Mouse (Mus musculus): ENCODE measurements around the gene Zfp658.
A peak's percentile ranks its signal among the peaks of the same experiment; 100 is the strongest.

Gene Zfp658

DNA sequence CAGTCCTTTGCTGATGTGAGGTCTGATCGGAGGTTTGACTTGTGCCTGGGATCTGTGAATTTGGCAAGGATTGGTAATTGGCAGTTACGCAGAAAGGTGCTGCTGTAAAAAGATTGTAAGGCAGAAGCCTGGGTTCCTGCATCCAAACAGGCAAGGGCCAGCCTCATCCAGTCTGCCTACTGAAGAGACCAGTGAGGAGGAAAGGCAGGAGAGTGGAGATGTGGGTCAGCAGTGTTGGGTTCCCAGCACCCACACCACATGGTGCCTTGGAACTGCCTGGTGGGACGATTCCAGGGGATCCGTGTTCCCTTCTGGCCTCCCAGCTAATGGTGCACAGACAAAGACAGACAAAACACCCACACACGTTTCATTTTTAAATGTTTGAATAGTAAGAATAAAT is 18.5 kb downstream of the Zfp658 start:
- DNase-seq (ENCODE audit: low spot score): peak; percentile 9

DNA sequence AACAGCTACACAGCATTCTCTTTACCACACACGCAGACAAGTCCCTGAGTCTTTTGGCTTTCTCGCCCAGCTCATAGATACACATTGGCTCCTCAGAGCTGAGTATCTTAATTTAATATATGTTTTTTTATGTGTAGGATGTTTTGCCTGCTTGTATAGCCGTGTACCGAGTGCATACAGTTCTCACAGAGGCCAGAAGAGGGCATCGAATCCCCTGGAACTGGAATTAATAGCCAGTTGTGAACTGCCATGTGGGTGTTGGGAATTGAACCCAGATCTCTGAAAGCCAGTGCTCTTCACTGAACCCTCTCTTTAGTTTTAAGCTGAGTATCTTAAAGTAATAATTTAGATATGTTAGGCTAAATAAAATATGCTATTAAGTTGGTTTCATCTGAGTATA is 22.7 kb downstream of the Zfp658 start:
- no peak for DNase-seq (ENCODE audit: low spot score)

DNA sequence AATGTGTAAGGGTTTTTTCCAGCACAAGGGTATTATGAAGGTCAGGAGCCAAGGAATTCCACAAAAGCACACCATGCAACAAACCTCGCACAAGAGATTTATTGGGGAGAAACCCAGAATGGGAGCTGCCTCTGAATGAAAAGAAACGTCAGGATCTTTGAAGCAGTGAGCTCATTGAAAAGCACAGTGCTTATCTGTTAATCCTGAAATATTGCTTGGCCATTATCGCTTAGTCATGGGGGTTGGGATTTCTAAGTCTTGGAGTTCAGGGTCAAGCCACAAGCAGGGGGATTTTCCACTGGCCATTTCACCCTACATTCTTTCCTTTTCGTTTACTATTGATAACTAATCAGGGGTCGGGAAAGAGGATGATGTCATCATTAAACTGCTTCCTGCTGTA is 39.8 kb downstream of the Zfp658 start:
- DNase-seq (ENCODE audit: low spot score): no peak

DNA sequence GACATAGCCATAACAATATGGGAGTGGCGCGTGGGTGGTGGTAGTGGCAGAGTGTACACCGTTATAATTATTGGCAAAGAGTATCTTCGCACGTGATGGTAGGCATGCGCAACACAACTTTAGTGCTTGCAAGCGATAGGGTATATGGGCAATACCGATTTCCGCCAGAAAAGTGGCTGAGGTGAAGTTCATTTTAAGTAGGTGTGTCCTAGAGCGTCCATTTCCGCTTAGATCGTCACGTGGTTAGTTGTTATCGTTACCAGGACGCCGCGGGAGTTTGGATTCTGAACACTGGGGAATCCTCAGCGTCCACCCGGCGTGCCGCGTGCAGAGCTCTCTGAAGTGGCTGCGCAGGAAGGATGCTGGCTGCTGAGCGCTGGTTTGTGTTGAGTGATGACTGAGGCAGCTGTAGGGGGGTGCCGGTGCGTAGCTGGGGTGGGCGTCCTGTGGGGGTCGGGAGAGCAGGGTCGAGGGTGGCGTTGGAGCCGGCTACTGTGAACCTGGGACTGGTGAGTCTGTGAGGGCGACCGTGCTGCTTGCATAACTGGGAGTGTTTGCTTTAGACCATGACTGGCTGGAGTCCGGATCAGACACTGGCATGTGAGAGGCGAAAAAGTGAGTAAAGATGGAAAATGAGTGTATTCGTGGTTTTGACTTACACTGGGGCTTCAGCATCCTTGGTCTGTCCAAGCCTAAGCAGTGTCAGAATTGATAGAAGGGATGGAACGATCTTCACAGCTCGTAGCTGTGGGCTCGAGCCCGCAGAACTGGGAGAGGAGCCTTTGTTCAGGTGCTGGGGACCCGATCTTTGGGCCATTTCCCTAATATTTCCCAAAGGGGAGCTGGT is 45.1 kb downstream of the Zfp658 start, which contains the start of gene Zfp819:
Gene Zfp819 (plus strand): TSS at position 274 of the 847 bp plus-strand sequence.
- no peak for DNase-seq (ENCODE audit: low spot score)

DNA sequence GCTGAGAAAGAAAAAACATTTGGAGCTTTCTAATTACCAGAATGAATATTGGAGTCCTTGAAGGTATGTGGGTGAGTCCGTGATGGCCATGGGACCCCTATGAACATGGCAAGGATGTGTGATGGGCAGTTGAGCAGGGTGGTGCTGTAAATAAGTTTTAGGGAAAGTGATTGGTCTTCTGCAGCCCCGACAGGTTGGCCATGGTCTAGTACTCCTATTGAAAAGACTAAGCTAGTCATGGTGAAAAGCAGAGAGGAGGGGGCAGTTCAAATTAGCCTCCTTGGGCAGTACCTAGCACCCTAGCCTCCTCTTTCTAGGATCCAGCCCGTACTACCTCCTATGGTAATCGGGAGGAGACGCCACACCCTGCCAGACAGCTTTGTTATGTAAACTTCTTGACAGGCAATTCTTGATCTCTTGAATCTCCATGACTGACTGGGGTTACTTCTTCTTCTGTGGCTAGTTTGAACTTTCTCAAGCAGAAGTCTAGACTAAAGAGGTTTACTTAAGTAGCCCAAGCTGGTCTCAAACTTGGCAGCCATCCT is 45.8 kb downstream of the Zfp658 start:
- no peak for DNase-seq (ENCODE audit: low spot score)

DNA sequence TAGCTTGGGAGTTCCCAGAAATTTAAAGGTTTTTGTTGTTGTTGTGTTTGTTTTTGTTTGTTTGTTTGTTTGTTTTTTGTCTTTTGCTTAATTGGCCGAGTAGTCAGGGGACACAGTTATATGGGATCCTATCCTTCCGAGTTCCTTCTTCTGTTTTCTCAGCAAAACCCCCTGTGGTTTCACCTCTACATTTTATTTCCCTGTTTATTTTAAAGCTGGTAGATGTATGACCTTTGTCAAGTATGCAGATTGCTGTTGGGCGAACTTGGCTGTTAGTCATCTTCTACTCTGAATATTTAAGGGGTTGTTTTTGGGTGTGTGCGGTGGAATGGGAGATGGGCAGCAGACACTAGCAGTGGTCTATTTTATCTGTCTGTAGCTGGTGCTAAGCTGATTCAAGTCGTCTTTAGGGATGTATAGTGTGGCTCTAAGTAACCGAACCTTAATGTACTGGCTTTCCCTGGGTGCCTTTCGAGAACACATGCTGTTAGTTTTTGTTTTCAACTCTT is 46.3 kb downstream of the Zfp658 start:
- no peak for DNase-seq (ENCODE audit: low spot score)

DNA sequence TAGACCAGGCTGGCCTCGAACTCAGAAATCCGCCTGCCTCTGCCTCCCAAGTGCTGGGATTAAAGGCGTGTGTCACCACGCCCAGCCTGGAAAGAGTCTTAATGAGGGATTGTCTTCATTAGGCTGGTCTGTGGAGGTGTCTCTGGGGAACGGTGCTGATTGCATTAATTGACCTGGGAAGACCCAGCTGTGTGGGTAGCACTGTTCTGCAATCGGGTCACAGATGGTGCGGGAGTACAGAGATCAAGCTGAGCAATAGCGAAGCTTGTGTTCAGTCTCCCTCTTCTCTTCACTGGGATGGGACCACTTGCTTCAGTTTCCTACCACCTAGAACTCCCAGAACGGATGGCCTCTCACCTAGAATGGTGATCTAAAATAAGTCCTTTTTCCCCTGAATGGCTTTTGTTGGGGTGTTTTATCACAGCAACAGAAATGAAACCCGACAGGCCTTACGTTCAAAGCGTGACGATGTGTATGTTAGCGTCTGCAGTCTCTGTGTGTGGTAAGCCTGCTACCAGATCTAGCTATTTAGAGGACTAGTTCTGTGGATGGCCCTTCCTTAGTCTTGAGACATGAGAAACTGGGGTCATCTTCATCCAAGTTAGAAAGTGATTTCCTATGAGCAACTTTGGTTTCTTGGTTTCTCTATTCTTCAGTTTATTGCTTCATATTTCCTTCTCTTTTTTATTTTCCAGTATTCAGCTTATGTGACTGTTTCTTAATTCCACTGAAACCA is 51.9 kb downstream of the Zfp658 start:
- DNase-seq (ENCODE audit: low spot score): no peak

DNA sequence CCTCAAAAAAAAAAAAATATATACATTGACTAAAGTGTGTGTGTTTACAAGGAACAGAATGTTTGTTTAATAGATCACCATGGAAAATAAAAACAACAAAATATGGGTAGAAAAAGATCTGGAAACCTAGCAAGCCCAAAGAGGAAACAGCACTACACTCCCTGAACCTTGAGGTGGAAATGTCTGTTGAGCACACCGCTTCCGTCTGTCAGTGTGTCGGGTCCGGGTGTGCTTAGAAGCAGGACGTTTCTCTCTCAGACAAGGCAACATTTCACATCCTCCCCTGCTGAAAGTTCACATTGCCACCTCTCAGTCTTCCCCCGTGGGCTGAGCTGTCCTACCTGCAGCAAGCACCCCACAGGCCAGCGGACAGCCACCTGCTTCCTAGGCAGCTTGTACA is 60.9 kb downstream of the Zfp658 start:
- DNase-seq (ENCODE audit: low spot score): no peak

DNA sequence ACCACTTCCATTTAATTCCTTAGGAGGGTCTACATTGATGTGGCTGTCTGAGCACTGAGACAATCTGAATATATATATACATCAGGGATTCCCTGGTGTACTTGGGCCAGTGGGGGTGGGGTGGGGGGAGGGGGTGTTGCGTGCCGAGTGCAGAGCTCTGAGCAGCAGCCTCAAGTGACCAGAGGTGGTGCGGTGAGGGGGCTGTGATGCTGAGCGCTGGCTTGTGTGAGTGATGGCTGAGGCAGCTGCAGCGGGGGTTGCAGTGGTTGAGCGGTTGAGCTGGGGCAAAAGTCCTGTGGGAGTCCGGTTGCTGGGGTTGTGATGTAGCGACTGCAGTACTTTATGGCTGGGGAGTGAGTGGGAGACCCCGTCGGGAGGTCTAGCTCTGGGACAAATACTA is 61.8 kb downstream of the Zfp658 start:
- no peak for DNase-seq (ENCODE audit: low spot score)

Data from MN1 (cell line).